Mouse (Mus musculus): Measurements from ENCODE around the gene Hnrnph1.

DNA sequence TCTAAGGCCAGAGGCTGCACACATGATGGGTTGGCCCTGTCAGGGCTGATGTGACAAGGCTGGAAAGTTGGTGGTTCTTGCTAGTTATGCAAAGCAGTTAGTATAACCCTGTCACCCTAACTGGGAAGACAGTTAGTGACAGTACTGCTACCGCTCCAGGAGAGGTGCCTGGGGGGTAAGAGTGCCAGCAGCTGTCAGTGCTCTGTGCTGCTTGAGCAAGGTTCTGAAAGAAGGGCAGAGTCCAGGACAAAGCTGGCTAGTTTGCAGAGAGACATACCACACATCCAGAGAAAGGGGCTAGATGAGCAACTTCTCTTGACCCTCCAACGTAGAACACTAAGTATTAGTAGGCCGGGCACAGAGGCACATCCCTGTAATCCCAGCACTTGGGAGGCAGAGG lies 25.7 kb downstream of the Hnrnph1 start:
- TF ChIP-seq CTCF (IDR thresholded peaks at IDR 0.05; ENCODE audit: control insufficient read depth, insufficient read depth, low read length) (no peak), POLR2A (IDR thresholded peaks at IDR 0.05; ENCODE audit: borderline replicate concordance, control insufficient read depth, low read depth, low read length) (no peak)
